Mouse (Mus musculus): ENCODE results near the gene Cntnap2. TPM values are rescaled to one million over a fixed set of nuclear protein-coding genes. Genes with fewer than 3 reads are reported as not detected.
"Not testable (repeated sequence)": the region's sequence is repeated elsewhere in the genome, so short reads cannot be mapped to it uniquely, and the experiment has no call there.

Gene Cntnap2
- polyA plus RNA-seq, 1 experiment, result 0.26 TPM

DNA sequence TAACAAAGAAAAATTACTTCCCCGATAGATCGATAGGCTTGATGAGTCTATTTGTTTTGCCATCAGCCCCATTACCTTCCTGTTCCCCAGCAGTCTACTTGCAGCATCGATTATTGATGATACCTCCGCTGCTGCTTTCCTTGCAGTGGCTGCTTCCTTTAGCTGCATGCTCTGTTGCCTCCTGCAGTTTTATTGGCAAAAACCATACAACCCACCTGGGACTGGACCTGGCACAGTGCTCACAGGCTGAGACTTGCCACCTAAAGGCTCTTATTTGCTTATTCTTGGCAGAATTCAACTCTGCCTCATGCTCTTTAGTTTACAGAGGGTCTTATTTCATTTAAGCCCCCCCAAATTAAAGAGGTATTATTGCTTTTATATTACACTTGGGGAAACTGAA is 1355.4 kb downstream of the Cntnap2 start:
- Histone ChIP-seq H3K4me1 (ENCODE audit: control insufficient read depth) (no peaks in the 10 kb centered on the region), H3K27me3 (ENCODE audit: control insufficient read depth) (no peaks in the 10 kb centered on the region), H3K9me3 (ENCODE audit: control insufficient read depth, low read length) (0 out of 2 replicates have a peak, but pooled peaks cover 2% of the 10 kb centered on the region), H3K4me3 (replicated peaks) (no peak overlapping the region), H3K36me3 (ENCODE audit: control insufficient read depth) (no peaks in the 10 kb centered on the region)
- TF ChIP-seq GATA1 (IDR thresholded peaks at IDR 0.05; ENCODE audit: low read length), result no peak
- TF ChIP-seq TAL1 (IDR thresholded peaks at IDR 0.05; ENCODE audit: low read length), result no peak

DNA sequence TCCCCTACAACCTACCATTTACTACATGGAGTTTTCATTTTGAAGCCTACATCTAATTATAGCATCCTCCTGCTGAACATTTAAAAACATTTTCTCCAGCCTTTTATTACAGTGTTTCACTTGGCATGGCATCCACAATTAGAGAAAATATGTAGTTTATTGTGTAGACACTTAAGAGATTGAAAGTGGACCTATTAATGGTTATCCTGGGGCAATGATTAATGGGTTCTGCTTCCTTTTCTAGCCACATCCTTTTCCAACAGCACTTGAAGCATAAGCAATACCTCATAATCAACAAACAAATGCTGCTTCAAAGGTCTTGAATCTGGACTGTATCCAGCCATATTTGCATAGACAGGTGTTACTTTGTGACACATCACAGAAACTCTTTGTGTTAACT is 1360.7 kb downstream of the Cntnap2 start:
- Histone ChIP-seq H3K36me3 (ENCODE audit: control insufficient read depth) (no peaks in the 10 kb centered on the region), H3K27me3 (ENCODE audit: control insufficient read depth) (no peaks in the 10 kb centered on the region), H3K9me3 (ENCODE audit: control insufficient read depth, low read length) (no peaks in the 10 kb centered on the region), H3K4me3 (replicated peaks) (no peak overlapping the region), H3K4me1 (ENCODE audit: control insufficient read depth) (no peaks in the 10 kb centered on the region)
- TF ChIP-seq GATA1 (IDR thresholded peaks at IDR 0.05; ENCODE audit: low read length), result no peak
- TF ChIP-seq TAL1 (IDR thresholded peaks at IDR 0.05; ENCODE audit: low read length), result no peak

GRCm38 (mm10) chr6:46420349-46420748 is 1361.2 kb downstream of the Cntnap2 start:
- Histone ChIP-seq H3K9me3 (ENCODE audit: control insufficient read depth, low read length) (no peaks in the 10 kb centered on the region), H3K4me1 (ENCODE audit: control insufficient read depth) (no peaks in the 10 kb centered on the region), H3K27me3 (ENCODE audit: control insufficient read depth) (no peaks in the 10 kb centered on the region), H3K4me3 (replicated peaks) (no peak overlapping the region), H3K36me3 (ENCODE audit: control insufficient read depth) (no peaks in the 10 kb centered on the region)
- TF ChIP-seq TAL1 (IDR thresholded peaks at IDR 0.05; ENCODE audit: low read length) (no peak), GATA1 (IDR thresholded peaks at IDR 0.05; ENCODE audit: low read length) (no peak)

DNA sequence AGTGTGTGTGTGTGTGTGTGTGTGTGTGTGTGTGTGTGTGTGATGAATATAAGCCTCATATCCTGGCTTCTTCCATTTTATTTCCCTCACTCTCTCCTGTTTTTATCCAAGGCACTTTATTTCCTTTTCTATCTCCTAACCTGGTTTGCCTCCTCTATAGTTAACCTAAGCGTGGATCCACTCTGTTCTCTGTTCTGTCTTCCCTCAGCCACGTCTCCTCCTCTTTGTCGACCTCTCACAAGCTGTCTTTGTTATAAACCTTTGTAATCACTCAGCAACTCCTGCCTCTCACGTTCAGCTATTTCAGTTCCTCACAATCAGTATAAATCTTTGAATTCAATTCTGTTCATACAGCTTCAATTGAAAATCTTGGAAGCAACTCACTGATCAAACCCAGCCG is 1369.1 kb downstream of the Cntnap2 start:
- H3K36me3 ChIP-seq (ENCODE audit: control insufficient read depth), result no peaks in the 10 kb centered on the region
- H3K4me3 ChIP-seq (replicated peaks), result no peak overlapping the region
- no peaks in the 10 kb centered on the region for H3K27me3 ChIP-seq (ENCODE audit: control insufficient read depth)
- H3K4me1 ChIP-seq (ENCODE audit: control insufficient read depth), result no peaks in the 10 kb centered on the region
- H3K9me3 ChIP-seq (ENCODE audit: control insufficient read depth, low read length), result no peaks in the 10 kb centered on the region
- TF ChIP-seq GATA1 (IDR thresholded peaks at IDR 0.05; ENCODE audit: low read length), result no peak
- no peak for TF ChIP-seq TAL1 (IDR thresholded peaks at IDR 0.05; ENCODE audit: low read length)

DNA sequence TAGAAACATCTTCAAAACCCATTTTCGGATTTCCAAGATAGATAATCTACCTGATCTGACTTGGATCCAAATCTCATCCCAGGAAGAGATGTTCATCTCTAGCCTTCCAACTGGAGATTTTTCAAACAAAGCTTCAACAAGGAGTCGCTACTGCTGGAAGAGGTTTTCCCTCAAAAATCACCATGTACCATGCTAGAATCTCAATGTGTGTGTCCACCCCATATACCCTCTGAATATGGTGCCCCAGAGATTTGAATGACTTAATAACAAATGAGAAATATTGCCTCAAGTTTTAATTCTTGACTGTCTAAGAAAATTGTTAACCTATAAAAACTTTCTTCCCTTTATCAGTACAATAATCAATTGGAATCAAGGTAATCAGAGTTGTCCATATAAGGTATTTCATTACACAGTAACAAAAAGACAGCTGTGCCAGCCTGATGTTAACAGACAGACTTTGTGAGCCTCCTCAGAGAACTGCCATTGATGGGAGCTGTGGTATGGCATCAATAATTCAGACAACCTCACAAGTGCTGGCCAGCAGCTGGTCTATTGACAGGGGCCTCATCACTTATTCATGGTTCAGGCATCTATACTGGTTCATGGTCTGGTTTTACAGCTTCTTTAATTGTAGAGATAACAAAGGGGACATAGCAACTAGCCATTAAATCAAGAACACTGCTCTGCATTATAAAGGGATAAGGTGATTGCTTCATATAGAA is 1391.9 kb downstream of the Cntnap2 start:
- H3K9me3 ChIP-seq (ENCODE audit: control insufficient read depth, low read length), result no peaks in the 10 kb centered on the region
- H3K36me3 ChIP-seq (ENCODE audit: control insufficient read depth), result no peaks in the 10 kb centered on the region
- no peaks in the 10 kb centered on the region for H3K27me3 ChIP-seq (ENCODE audit: control insufficient read depth)
- H3K4me3 ChIP-seq (replicated peaks), result no peak overlapping the region
- H3K4me1 ChIP-seq (ENCODE audit: control insufficient read depth), result no peaks in the 10 kb centered on the region
- TF ChIP-seq GATA1 (IDR thresholded peaks at IDR 0.05; ENCODE audit: low read length), result no peak
- TF ChIP-seq TAL1 (IDR thresholded peaks at IDR 0.05; ENCODE audit: low read length), result no peak

DNA sequence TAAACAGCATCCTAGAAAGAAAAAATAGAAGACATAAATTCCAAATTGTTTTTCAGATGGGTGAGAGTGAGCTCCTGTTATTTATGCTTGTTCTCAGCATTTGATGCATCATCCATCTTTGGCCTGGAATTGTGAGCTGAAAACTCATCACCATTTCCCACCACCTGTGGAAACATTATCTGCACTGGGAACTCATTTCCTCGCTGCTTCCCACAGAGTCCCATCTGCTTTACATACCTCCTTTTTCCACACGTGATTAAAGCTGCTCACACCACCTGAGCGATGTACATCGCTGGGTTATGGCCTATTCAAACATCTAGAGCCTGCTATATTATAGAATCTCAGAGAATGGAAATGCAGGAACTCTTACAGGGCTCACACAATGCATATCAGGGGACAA is 1413.5 kb downstream of the Cntnap2 start:
- Histone ChIP-seq H3K36me3 (ENCODE audit: control insufficient read depth) (no peaks in the 10 kb centered on the region), H3K27me3 (ENCODE audit: control insufficient read depth) (no peaks in the 10 kb centered on the region), H3K9me3 (ENCODE audit: control insufficient read depth, low read length) (no peaks in the 10 kb centered on the region), H3K4me1 (ENCODE audit: control insufficient read depth) (no peaks in the 10 kb centered on the region), H3K4me3 (replicated peaks) (no peak overlapping the region)
- TF ChIP-seq TAL1 (IDR thresholded peaks at IDR 0.05; ENCODE audit: low read length) (no peak), GATA1 (IDR thresholded peaks at IDR 0.05; ENCODE audit: low read length) (no peak)

DNA sequence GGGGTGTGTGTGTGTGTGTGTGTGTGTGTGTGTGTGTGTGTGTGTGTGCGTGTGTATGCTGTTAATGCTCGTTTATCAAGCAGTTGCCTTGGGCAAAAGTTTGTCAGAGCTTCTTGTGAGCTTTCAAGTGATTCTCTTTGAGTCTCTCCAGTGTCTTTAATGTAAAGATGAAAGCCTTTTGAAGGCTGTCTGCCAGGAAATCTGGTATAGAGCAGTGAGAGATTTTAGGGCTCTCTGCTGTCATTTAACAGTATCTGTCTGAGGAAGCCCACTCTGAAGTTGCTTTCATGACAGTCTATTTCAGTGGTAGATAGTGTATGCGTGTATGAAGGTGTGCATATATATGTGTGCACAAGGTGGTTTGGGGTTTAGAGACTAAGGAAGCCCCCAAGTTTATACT is 1425.2 kb downstream of the Cntnap2 start:
- Histone ChIP-seq H3K9me3 (ENCODE audit: control insufficient read depth, low read length) (no peaks in the 10 kb centered on the region; the same call in 1 of the 2 replicates), H3K4me3 (replicated peaks) (no peak overlapping the region), H3K36me3 (ENCODE audit: control insufficient read depth) (no peaks in the 10 kb centered on the region), H3K27me3 (ENCODE audit: control insufficient read depth) (no peaks in the 10 kb centered on the region), H3K4me1 (ENCODE audit: control insufficient read depth) (no peaks in the 10 kb centered on the region)
- TF ChIP-seq GATA1 (IDR thresholded peaks at IDR 0.05; ENCODE audit: low read length) (no peak), TAL1 (IDR thresholded peaks at IDR 0.05; ENCODE audit: low read length) (no peak)

GRCm38 (mm10) chr6:46502786-46503185 is 1443.6 kb downstream of the Cntnap2 start:
- Histone ChIP-seq H3K36me3 (ENCODE audit: control insufficient read depth) (no peaks in the 10 kb centered on the region), H3K27me3 (ENCODE audit: control insufficient read depth) (no peaks in the 10 kb centered on the region), H3K4me3 (replicated peaks) (no peak overlapping the region), H3K9me3 (ENCODE audit: control insufficient read depth, low read length) (no peaks in the 10 kb centered on the region), H3K4me1 (ENCODE audit: control insufficient read depth) (no peaks in the 10 kb centered on the region)
- TF ChIP-seq TAL1 (IDR thresholded peaks at IDR 0.05; ENCODE audit: low read length), result no peak
- TF ChIP-seq GATA1 (IDR thresholded peaks at IDR 0.05; ENCODE audit: low read length), result no peak

DNA sequence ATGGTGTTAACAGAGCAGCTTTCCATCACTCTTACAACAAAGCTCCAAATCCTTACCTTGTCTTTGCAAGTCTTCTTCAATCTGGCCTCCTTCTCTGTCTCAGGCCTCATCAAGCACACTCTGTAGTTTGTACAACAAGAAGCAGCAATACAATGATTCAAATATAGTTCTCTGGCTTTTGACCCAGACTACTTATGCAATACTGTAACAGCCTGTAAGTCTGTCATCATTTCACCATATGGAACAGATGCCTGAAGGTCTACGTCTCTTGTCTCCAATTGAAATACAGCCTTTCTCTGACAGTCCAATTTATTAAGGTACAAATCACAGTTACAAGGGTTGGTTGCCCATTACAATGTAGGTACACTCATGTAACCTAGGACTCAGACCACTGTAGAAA is 1453.7 kb downstream of the Cntnap2 start:
- Histone ChIP-seq H3K4me1 (ENCODE audit: control insufficient read depth) (no peaks in the 10 kb centered on the region), H3K36me3 (ENCODE audit: control insufficient read depth) (no peaks in the 10 kb centered on the region), H3K4me3 (replicated peaks) (no peak overlapping the region), H3K9me3 (ENCODE audit: control insufficient read depth, low read length) (no peaks in the 10 kb centered on the region), H3K27me3 (ENCODE audit: control insufficient read depth) (no peaks in the 10 kb centered on the region)
- TF ChIP-seq TAL1 (IDR thresholded peaks at IDR 0.05; ENCODE audit: low read length) (no peak), GATA1 (IDR thresholded peaks at IDR 0.05; ENCODE audit: low read length) (no peak)

- not testable (repeated sequence) for H3K9me3 ChIP-seq (ENCODE audit: control insufficient read depth, low read length); H3K27me3 ChIP-seq (ENCODE audit: control insufficient read depth); H3K36me3 ChIP-seq (ENCODE audit: control insufficient read depth); H3K4me1 ChIP-seq (ENCODE audit: control insufficient read depth); H3K4me3 ChIP-seq (replicated peaks)
These were observed 1478.4 kb downstream of the Cntnap2 start for GRCm38 (mm10) chr6:46537586-46537985.

Measured in erythroblast, embryonic 14.5 days (primary cell).